Mouse (Mus musculus) lung, postnatal 0 days (tissue): ENCODE measurements around the gene Fgfr4. TPM values are rescaled to one million over a fixed set of nuclear protein-coding genes. Genes with fewer than 3 reads are reported as not detected.
A peak's percentile ranks its signal among the peaks of the same experiment; 100 is the strongest.
"Not testable (repeated sequence)": the region's sequence is repeated elsewhere in the genome, so short reads cannot be mapped to it uniquely, and the experiment has no call there.

ENCODE experiments used
- ATAC-seq: fragments of 200-750 bp; cut with Nextera tagmentation; 2 replicates; pipeline ENCODE4 v1.8.0; 2017; ENCODE audit warnings: moderate library complexity
- DNase-seq: peaks from one replicate; pipeline ENCODE4 v3.0.0-alpha.2; 2016; ENCODE audit warnings: low spot score
- H3K27ac ChIP-seq: fragments of 300-500 bp; sonication (generic); 2 replicates; pipeline ENCODE4 v1.5.1; 2014; ENCODE audit warnings: antibody characterized with exemption, mild to moderate bottlenecking, low read length, mixed read lengths
- H3K27me3 ChIP-seq: fragments of 300-500 bp; sonication (generic); replicated peaks from 2 replicates; pipeline ENCODE4 v1.6.1; 2014; ENCODE audit warnings: low read length, mixed read lengths; ENCODE audit not compliant: insufficient read depth
- H3K36me3 ChIP-seq: fragments of 300-500 bp; sonication (generic); 2 replicates; pipeline ENCODE4 v1.6.1; 2014; ENCODE audit warnings: low read length, mixed read lengths; ENCODE audit not compliant: insufficient read depth
- H3K4me1 ChIP-seq: fragments of 300-500 bp; sonication (generic); 2 replicates; pipeline ENCODE4 v1.6.1; 2014; ENCODE audit warnings: antibody characterized with exemption, low read depth, low read length, mixed read lengths; ENCODE audit not compliant: insufficient read depth
- H3K4me2 ChIP-seq: fragments of 300-500 bp; sonication (generic); replicated peaks from 2 replicates; pipeline ENCODE4 v1.6.1; 2014; ENCODE audit warnings: low read depth, mild to moderate bottlenecking, low read length, moderate library complexity, mixed read lengths
- H3K4me3 ChIP-seq: fragments of 300-500 bp; sonication (generic); 2 replicates; pipeline ENCODE4 v1.5.1; 2014; ENCODE audit warnings: low read depth, low read length
- H3K9ac ChIP-seq: fragments of 300-500 bp; sonication (generic); replicated peaks from 2 replicates; pipeline ENCODE4 v1.6.1; 2014; ENCODE audit warnings: low read depth, mild to moderate bottlenecking
- H3K9me3 ChIP-seq: fragments of 300-500 bp; sonication (generic); 2 replicates; pipeline ENCODE4 v1.6.1; 2016; ENCODE audit warnings: low read length, mixed read lengths
- CTCF ChIP-seq: IDR thresholded peaks from 2 replicates; pipeline ENCODE4 v1.5.1; 2016; ENCODE audit warnings: antibody characterized with exemption, mild to moderate bottlenecking
- EP300 ChIP-seq: IDR thresholded peaks from 2 replicates; pipeline ENCODE4 v1.6.1; 2016; ENCODE audit warnings: antibody characterized with exemption, mild to moderate bottlenecking, control low read depth
- WGBS: fragments of 180-500 bp; shearing (Covaris S2); extraction: QIAGEN DNeasy Blood & Tissue Kit; methylation state at CpG from one replicate; pipeline ENCODE4 v1.1.7; 2014; 5-methylcytosine and 5-hydroxymethylcytosine counted together
- polyA plus RNA-seq: library from polyadenylated mRNA; unstranded; fragments of >200 nt; fragmentation: Nextera tagmentation; extraction: Ambion mirVana; gene quantifications from 2 replicates; pipeline ENCODE4 v1.2.1, GENCODE M21; 2015

Fgfr4 gene
- polyA plus RNA-seq, 1 experiment from 2014 or later: 18.9 TPM

- Histone ChIP-seq H3K4me2 (no peak overlapping the region), H3K4me1 (no peaks in the 10 kb centered on the region), H3K4me3 (no peak overlapping the region), H3K9me3 (no peaks in the 10 kb centered on the region), H3K27ac (no peak overlapping the region), H3K36me3 (no peaks in the 10 kb centered on the region), H3K27me3 (no peaks in the 10 kb centered on the region), H3K9ac (no peak overlapping the region)
- TF ChIP-seq EP300 (no peak), CTCF (peak; percentile 92)
- peak; percentile 80 for DNase-seq
- WGBS: 34% methylated on average over 2 of the region's 2 CpGs
- ATAC-seq: peak; percentile 34
These were observed 26.1 kb downstream of the Fgfr4 start for GRCm38 (mm10) chr13:55178556-55178955.

- Histone ChIP-seq H3K9ac (no peak overlapping the region), H3K4me1 (no peaks in the 10 kb centered on the region), H3K4me3 (no peak overlapping the region), H3K9me3 (no peaks in the 10 kb centered on the region), H3K27ac (no peak overlapping the region), H3K36me3 (no peaks in the 10 kb centered on the region), H3K4me2 (no peak overlapping the region), H3K27me3 (no peaks in the 10 kb centered on the region)
- no peak for TF ChIP-seq EP300
- TF ChIP-seq CTCF: no peak
- DNase-seq (no peak), ATAC-seq (no peak)
- 92% methylated on average over 3 of the region's 3 CpGs for WGBS
These were observed 27.2 kb downstream of the Fgfr4 start for GRCm38 (mm10) chr13:55179591-55179990.

GRCm38 (mm10) chr13:55181786-55182172 is 29.3 kb downstream of the Fgfr4 start:
- H3K27ac ChIP-seq: 0 out of 2 replicates have a peak overlapping the region, but pooled peaks have one; percentile 96
- no peaks in the 10 kb centered on the region for H3K9me3 ChIP-seq
- H3K36me3 ChIP-seq: no peaks in the 10 kb centered on the region
- DNase-seq (no peak), ATAC-seq (no peak)
- no peaks in the 10 kb centered on the region for H3K27me3 ChIP-seq
- peak overlapping the region; percentile 43 for H3K9ac ChIP-seq
- WGBS: 79% methylated on average over 2 of the region's 2 CpGs
- peak overlapping the region; percentile 36; the same call in 1 of the 2 replicates for H3K4me3 ChIP-seq
- H3K4me1 ChIP-seq: no peaks in the 10 kb centered on the region
- TF ChIP-seq CTCF (no peak), EP300 (no peak)
- peak overlapping the region; percentile 55 for H3K4me2 ChIP-seq

GRCm38 (mm10) chr13:55182173-55182894 is 29.9 kb downstream of the Fgfr4 start:
- Histone ChIP-seq H3K27me3 (no peaks in the 10 kb centered on the region), H3K36me3 (no peaks in the 10 kb centered on the region), H3K27ac (peak overlapping the region; percentile 96), H3K4me2 (peak overlapping the region; percentile 55), H3K9me3 (no peaks in the 10 kb centered on the region), H3K4me1 (no peaks in the 10 kb centered on the region), H3K9ac (peak overlapping the region; percentile 43), H3K4me3 (peak overlapping the region; percentile 36)
- TF ChIP-seq EP300: peak; percentile 54; the same call in 1 of the 2 replicates
- TF ChIP-seq CTCF: peak; percentile 80
- WGBS: 3% methylated on average over 23 of the region's 23 CpGs
- ATAC-seq (peak; percentile 94), DNase-seq (peak; percentile 96)

- peak; percentile 5; the same call in 1 of the 2 replicates for ATAC-seq
- Histone ChIP-seq H3K36me3 (no peaks in the 10 kb centered on the region), H3K4me2 (no peak overlapping the region), H3K27me3 (no peaks in the 10 kb centered on the region), H3K4me1 (no peaks in the 10 kb centered on the region), H3K9me3 (no peaks in the 10 kb centered on the region), H3K9ac (no peak overlapping the region), H3K27ac (no peak overlapping the region; the same call in 1 of the 2 replicates), H3K4me3 (no peak overlapping the region)
- DNase-seq: peak; percentile 48
- 83% methylated on average over 6 of the region's 6 CpGs for WGBS
- TF ChIP-seq EP300 (0 out of 2 replicates have a peak, but pooled peaks have one; percentile 30), CTCF (no peak)
These were observed 30.9 kb downstream of the Fgfr4 start for GRCm38 (mm10) chr13:55183382-55183781.

- 0% methylated on average over 1 of the region's 9 CpGs for WGBS
- H3K36me3 ChIP-seq, DNase-seq, H3K4me3 ChIP-seq, H3K4me1 ChIP-seq, H3K9me3 ChIP-seq, H3K4me2 ChIP-seq, H3K27me3 ChIP-seq, ATAC-seq, H3K9ac ChIP-seq, H3K27ac ChIP-seq: not testable (repeated sequence)
These were observed 34.6 kb downstream of the Fgfr4 start for GRCm38 (mm10) chr13:55187062-55187461.
